Mouse (Mus musculus) bone marrow, adult 2 months (tissue): ENCODE results near the gene Ccdc92. TPM values are rescaled to one million over a fixed set of nuclear protein-coding genes. Genes with fewer than 3 reads are reported as not detected.

Experiments
- H3K27ac ChIP-seq: fragments of 200-500 bp; 2 replicates; pipeline ENCODE4 v1.5.1; 2012; ENCODE audit warnings: low read depth, mild to moderate bottlenecking, control low read depth, inconsistent platforms, low read length; ENCODE audit not compliant: control insufficient read depth, poor library complexity, insufficient read depth
- H3K4me1 ChIP-seq: fragments of 200-500 bp; 2 replicates; pipeline ENCODE4 v1.6.1; 2011; ENCODE audit warnings: low read length; ENCODE audit not compliant: control insufficient read depth, insufficient read depth
- H3K4me3 ChIP-seq: fragments of 200-500 bp; replicated peaks from 2 replicates; pipeline ENCODE3; 2011; ENCODE audit warnings: mild to moderate bottlenecking, low read depth, low read length, control low read depth; ENCODE audit not compliant: control insufficient read depth
- CTCF ChIP-seq: fragments of 200-500 bp; IDR thresholded peaks from 2 replicates; pipeline ENCODE4 v1.5.1; 2011; ENCODE audit warnings: low read length, control low read depth; ENCODE audit not compliant: control insufficient read depth, insufficient read depth
- POLR2A ChIP-seq: fragments of 200-500 bp; IDR thresholded peaks from 2 replicates; pipeline ENCODE4 v1.6.1; 2011; ENCODE audit warnings: low read depth, mild to moderate bottlenecking, control low read depth, low read length, borderline replicate concordance; ENCODE audit not compliant: control insufficient read depth
- WGBS: fragments of 180-500 bp; shearing (Covaris S2); methylation state at CpG from one replicate; pipeline ENCODE4 v1.1.7; 2018; 5-methylcytosine and 5-hydroxymethylcytosine counted together
- polyA plus RNA-seq: library from polyadenylated mRNA; stranded (reverse); fragments of >200 nt; gene quantifications from 2 replicates; pipeline ENCODE4 v1.2.4, GENCODE M21; 2011; ENCODE audit warnings: low replicate concordance; ENCODE audit not compliant: missing spikeins, insufficient read depth, insufficient read length

Ccdc92 gene
- polyA plus RNA-seq, 1 experiment = 2.8 TPM

- 76% methylated on average over 7 of the region's 7 CpGs for WGBS
- Histone ChIP-seq H3K4me3 (no peak overlapping the region), H3K4me1 (no peaks in the 10 kb centered on the region), H3K27ac (no peak overlapping the region)
- TF ChIP-seq POLR2A (no peak), CTCF (peak; percentile 50)
Observed at GRCm38 (mm10) chr5:124785650-124786049, 76.6 kb downstream of the Ccdc92 start.

Other genes with a start within 250 kb of the Ccdc92 start
- gene Atp6v0a2, start 233.8 kb downstream of the Ccdc92 start, polyA plus RNA-seq = 10.5 and 23.4 TPM in 2 replicates
- 0.09 TPM in 1 of 2 replicates, not detected in the other for gene Dnah10, start 137.3 kb downstream of the Ccdc92 start, polyA plus RNA-seq
- 10.8 and 12.2 TPM in 2 replicates for gene Zfp664, start 267 bp upstream of the Ccdc92 start, polyA plus RNA-seq
- not detected in 2 replicates for gene Rflna, start 140.8 kb upstream of the Ccdc92 start, polyA plus RNA-seq